Mouse (Mus musculus) thymus, adult 18-20 months (tissue): Measurements from ENCODE around the gene Amdhd2.

Source experiments
- DNase-seq, 2 experiments: peaks; one replicate each; pipeline ENCODE4 v3.0.0; 2022; ENCODE audit warnings: mixed read lengths in 2 of 2

The Amdhd2 gene

DNA sequence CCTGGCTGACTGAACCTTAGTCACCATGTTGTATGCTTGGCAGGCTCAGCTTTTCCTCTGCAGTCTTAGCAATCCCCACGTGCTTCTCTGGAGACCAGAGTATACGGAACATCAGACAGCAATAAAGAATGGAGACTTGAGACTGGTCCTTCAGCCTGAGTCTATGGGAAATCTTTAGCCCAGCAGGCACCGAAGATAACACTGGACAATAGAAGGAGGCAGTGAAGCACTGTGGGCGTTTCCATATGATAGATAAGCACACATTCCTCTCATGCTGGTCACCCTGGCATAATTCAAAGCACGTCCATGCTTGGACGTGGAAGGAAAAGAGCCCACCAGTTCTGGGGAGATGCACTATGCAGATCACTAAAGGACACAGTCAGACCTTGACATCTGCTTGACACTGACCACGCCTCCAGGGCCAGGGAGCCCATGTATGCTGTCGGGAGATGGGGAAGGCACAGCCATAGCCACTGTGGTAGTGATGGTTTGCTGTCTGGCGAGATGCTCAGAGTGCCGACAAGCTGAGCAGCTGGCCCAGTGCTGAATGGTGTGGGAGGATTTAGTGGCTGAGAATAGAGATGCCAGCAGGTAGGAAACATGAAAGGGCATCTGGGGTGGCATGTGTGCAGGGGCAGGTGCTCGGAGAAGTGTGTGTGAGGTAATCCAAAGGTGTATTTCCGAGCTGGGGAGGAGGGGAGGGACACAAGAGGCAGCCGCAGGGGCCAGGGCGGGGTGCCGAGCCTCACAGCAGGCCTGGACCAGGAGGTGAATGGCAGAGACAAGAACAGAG is 33.7 kb upstream of the Amdhd2 start:
- DNase-seq: no peak

DNA sequence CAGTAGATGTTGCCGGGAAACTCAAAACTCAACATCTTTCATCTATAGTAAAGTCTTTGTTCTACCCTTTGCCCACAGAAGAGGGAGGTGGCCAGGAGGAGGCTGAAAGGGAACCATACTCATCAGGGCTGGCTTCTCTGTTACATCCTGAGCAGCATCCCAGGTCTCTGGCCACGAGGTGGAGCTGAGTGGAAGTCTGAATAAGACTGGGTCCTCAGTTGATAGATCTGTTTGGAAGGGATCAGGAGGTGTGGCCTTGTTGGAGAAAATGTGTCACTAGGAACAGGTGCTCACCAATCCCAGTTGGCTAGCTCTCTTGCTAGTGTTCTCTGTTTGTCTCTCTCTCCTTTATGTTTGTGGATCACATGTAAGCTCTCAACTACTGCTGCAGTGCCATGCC is 31.8 kb upstream of the Amdhd2 start:
- no peak for DNase-seq

DNA sequence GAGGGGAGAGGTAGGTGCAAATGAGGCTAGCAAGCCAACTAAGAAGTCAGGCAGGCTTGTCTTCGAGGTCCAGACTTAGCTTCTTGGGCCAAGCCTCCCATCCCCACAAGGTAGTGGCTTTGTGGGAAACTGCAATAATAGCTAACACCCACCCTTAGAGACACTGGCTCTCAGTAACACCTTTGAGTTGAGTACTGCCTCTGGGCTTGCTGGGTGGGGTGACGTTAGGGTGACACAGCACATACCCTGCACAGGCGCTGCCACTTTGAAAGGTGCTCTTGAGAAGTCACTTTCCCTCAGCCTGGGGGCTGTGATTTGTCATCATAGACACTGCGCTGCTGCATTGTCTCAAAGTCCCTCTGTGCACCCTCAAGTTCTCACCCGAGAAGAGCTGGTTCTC is 30.2 kb upstream of the Amdhd2 start:
- DNase-seq: no peak

DNA sequence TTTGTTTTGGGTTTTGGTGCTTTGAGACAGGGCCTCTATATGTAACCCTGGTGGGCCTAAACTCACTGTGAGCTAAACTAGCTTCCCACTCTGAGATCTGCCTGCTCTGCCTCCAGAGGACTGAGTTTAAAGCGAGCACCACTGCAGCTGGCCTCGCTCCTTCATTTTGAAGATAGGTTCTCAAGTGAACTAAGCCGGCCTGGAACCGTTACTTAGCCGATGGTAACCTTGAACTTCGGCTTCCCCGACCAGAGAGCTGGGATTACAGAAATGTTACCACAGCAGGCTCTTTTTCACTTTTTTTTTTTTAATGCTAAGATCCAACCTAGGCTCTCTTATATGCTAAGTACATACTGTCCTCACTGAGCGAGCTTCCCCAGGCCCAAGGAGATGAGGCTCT is 29.7 kb upstream of the Amdhd2 start:
- DNase-seq: no peak

DNA sequence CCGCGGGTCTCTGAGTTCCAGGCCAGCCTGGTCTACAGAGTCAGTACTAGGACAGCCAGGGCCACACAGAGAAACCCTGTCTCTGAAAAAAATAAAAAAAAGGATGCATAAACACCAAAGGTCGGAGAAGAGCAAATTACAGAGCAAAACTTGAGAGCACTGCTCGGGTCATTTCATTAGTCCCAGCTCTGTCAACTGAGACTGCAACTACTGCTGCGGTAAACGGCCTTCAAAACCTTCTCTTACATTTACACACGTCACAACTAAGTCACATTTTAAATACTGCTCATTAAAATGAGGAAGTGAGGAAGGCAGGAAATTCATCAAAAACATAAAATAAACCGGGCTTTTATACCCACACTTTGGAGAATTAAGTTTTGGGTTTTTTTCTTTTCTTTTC is 29.3 kb upstream of the Amdhd2 start:
- no peak for DNase-seq

DNA sequence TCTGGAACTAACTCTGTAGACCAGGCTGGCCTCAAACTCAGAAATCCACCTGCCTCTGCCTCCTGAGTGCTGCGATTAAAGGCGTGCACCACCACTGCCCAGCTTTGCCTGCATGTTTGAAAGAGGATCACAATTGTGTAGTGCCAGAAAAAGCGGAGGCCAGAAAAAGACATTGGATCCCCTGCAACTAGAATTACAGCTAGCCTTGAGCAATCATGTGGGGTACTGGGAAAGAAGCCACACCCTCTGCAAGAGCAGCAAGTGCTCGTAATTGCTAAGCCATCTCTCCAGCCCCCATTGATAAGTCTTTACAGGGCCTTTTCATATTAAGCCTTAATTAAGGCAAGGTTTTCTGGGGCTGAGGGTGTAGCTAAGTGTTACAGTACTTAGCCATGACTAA is 27.9 kb upstream of the Amdhd2 start:
- no peak for DNase-seq

DNA sequence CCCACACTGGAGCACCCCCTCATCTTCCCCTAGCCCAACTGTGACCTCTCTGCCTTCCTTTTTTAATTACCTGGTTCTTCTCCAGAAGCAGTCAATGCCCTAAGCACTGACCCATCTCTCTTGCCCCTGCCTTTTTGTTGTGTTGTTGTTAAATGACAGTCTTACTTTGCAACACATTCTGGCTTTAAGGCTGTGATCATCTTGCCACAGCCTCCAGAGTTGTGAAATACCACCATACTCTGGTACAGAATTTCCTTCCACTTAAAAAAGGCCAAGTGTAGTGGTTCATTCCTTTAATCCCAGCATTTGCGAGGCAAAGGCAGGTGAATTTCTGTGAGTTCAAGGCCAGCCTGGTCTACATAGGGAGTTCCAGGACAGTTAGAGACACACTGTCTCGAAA is 27.4 kb upstream of the Amdhd2 start:
- no peak for DNase-seq

DNA sequence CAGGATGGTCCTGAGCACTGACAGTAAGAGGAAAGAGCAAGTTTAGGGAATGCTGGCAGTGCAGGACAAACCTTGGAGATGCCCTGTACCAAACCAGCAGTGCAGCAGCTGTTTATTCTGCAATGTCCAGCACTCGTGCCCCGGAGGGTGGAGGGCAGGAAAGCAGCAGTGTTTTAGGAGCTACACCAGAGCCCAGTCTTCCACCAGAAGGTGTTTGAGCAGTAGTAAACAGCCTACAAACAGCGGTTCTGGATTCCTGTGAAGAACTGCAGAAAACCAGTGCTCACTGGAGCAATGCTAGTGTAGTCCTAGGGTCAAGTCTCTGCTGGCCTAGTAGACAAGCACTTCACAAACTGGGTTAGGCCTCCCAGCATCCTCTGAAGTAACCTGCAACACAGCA is 10.7 kb upstream of the Amdhd2 start:
- no peak for DNase-seq

DNA sequence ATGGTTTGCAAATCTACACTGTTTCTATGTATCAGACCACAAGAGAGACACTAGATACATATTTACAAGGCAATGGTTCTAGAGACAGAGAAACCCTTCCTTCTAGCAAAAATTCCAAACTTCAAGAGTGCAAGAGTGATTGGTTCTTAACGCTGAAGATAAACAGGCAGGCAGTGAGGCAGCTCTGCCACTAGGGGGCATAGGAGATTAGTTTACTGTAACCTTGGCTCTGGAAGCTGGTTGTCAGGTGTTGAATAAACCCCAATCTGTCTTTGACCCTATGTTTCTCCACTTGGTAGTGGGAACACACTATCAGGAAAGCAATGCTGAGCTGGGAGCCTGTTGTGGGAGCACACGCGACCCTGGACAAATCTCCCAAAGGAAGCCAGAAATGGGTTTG is 9.9 kb upstream of the Amdhd2 start:
- peak; percentile 29 to 34 for DNase-seq

DNA sequence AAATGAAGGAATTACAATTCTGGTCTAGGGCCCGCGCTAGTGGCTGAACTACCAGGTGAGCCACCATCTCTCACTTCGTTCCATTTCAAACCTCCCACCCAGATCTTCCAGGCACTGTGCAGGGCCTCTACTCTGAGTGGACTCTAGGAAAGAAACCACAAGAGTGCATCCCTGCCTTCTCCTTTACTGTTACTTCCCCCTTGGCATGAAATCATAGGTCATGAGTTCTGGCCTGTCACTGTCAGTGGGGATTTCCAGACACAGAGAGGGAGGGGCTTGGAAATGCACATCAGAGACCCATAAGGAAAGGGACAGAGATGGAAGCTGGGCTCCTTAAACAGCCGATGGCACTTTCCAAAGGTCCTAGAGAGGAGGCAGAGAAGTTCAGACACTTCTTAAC is 8.2 kb upstream of the Amdhd2 start:
- DNase-seq: no peak

DNA sequence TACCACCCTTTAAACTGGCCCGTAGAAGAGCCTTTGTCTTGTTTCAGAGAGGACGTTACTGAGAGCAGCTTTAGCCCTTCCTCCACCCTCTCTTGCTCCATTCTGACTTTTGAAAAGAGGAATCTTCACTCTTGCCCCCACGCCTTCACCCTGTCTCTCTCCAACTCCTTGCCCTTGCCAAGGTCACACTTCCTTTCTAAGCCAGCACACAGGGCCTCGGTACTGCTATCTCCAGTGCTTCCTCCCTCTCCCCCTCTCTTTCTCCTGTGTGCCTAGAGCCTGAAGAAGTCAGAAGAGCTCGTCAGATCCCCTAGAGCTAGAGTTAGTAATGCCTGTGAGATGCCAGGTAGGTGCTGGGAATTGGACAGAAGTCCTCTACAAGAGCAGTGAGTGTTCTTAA is 7.2 kb upstream of the Amdhd2 start:
- no peak for DNase-seq

DNA sequence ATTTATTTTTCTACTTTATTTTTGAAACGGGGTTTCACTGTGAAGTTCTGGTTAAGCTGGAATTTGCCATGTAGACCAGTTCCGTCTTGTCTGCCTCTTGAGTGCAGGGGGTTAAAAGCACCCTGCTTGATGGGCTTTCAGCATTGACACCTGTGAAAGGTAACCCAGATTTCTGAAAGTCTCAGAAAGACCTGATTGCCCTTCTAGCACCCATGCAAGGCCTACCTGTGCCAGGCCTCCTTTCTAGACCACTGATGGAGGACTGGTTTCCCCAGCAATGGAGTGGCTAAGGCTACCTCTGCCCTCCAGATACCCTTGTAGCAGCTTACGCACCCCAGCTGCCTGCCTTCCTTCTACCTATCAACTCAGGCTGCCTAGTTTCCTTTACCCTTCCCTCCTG is 6.6 kb upstream of the Amdhd2 start:
- no peak for DNase-seq

DNA sequence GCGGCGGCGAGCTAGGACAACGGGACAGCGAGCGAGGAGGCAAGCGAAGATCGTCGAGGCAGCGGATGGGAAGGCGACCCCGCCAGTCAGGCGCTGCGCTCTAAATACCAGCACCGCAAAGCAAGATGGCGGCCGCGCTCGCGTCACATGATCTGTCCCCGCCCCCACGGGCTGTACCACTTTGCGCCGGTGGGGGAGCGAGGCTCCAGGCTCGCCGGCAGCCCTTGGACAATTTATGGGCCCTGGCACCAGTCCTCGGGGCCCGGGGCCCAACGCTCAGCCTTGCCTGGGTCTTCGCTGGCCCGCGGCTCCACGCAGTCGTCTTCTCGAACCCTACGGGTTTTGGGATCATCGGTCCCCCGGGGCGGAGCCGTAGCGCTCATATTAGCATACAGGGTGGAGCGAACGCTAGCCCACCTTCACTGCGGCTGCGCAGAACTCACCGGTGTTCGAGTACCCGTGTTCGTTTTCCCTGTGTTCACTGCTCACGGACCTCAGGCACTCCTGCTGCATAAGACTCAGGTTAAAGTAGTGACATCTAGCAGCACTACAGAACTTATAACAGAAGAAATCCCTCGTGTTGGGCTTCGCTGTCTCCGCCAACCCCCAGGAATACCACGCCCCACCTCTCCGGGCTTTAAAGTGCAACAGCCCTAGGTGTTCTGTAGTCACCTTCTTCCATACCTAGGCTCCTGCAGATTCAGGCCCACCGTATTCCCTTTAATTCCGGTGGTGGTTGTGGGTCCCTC is 5.9 kb upstream of the Amdhd2 start, which contains the start of gene Atp6v0c:
Gene Atp6v0c (minus strand): TSS at position 386 of the 749 bp plus-strand sequence.
- DNase-seq: peak; percentile 88 to 93

DNA sequence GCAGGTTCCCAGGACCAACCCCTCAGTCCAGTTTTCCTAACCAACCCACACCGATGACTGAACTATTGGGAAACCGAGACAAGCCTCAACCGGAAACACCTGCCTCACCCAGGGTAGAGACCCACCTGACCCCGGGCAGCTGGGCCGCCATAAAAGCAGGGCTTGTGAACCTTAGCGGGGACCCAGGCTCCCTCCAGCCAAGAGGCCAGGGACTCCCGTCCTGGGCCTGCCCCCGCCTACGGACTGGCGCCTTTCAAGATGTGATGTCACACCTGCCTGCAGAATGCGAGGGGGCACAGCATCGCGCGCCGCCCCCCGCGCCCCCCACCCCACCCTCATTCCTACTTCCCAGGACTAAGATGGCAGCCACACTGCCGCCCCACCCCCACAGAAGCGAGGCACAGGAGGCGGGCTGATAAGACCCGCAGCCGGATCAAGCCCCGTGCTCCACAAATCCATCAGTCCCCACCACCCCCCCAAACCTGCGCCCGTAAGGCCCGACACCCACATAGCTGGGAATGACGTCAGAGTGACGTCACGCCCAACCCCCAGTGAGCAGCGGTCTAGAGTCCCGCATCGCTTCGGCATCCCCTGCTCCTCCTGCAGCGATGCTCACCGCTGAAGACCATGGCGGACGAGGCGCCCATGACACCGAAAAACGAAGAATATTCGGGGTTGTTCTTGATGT is 5.2 kb upstream of the Amdhd2 start:
- DNase-seq: peak; percentile 55 to 74

DNA sequence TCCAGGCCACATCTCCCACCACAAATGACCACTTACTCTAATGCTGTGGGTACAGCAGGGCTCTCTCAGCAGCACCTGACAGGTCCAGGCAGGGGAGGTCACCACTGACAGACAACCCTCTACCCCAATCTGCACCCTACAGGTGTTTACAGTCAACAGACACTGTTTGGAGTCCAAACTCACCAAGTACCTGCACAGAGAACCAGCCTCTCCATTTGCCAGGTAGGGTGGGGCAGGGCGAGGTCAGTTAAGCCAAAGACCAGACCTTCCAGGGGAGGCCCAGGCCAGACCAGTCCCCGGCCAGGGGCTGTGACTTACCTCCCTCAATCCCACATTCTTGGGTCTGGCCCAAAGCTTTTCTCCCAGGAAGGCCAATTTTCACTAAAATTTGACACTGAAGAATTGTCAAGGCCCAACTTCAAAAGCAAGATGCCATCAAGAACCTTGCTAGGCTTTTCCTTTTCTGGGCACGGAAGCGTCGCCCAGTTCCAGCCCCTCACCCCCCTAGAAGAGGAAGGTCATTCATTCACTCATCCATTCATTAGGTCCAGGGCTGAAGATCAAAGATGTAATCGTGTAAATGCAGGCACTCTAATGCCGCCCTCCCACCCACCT is 4.4 kb upstream of the Amdhd2 start:
- DNase-seq: no peak

DNA sequence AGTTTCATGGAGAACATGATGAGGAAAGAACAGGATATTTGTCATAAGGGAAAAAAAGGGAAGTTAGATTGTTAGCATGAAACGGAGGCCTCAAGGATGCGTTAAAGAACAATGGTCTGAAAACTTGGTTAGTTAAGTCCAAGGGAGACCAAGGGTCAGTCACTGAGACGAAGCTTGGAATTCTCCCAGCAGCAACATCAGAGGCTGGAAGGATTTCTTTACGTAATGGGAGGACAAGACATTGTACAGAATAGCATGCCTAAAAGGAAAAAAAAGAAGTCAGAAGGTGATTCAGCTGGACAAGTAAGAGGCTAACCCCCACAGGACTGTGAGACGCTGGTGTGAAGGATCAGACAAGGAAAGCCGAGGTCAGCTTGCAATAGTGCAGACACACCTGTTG is 3.6 kb upstream of the Amdhd2 start:
- no peak for DNase-seq

DNA sequence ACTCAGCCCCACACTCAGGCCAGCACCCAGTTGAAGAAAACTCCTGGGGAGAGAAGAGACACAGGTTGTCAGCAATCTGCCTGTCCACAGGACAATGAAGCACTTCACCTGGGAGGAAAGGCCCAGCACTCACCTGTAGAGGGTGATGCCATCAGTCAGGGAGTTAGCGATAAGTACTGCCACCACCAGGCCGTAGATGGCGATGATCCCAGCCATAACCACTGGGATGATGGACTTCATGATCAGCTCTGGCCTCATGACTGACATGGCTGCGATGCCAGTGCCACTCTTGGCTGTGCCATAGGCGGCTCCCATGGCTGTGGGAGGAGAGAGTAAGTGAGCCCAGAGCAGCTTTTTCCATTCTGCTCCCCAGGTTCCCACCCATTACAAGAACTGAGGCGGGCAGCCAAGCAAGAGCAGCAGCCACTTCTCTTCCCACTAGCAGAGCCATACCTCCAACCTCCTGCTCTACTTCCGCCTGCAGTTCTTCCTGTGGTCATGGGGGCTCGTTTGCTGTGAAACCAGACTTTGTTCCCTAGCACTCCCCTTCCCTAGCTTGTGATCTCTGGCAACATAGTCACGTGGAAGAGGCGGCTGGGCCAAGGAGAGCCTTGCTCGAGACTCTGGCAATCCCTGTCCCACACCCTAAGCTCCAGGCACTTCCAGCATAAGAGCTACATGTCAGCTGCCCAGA is 1.1 kb upstream of the Amdhd2 start:
- no peak for DNase-seq

DNA sequence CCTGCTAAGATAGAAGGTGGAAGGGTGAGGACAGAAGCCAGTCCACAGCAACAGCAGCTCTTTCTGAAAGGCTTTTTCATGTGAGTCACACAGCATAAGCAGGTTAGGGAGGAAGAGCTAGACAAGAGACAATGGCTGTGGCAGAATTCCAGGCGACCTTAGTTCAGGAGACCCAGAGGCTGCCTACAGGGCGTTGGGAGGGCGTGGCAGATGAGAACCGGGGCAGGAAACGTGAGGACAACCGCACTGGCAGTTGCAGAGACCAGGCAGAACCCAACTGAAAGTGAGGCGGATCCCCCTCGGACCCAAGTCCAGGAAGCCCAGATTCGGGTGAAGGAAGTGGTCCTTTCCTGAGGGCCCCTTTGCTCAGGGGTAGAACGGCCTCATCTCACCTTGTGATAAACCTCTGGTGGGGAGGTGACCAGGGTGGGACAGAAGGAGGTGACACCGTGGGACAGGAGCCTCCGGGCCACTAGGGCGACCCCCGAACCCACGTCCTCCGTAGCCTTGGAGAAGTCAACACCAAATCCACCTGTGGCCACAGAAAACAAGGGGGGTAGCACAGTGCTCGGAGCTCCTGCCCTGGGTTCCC is 886 bp downstream of the Amdhd2 start:
- DNase-seq: peak in 1 of 2 experiments; percentile 27

DNA sequence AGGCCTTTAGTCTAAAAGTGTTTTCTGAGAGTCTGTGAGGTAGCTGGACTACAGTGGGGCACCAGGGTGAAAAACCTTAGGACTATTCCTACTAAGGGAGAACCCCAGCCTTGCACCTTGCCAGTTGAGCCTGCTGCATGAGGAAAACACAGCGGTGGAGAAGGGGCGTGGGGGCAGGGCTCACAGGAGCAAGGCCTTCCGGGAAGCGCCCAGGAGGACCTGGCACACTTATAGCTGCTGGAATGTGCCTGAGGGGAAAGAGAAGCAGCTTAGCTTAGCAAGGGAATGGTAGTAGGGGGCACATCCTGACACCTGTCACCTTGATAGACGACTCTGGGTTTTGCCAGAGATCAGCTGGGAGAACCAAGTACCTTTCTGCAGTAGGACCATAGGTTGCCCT is 2.1 kb downstream of the Amdhd2 start:
- no peak for DNase-seq

DNA sequence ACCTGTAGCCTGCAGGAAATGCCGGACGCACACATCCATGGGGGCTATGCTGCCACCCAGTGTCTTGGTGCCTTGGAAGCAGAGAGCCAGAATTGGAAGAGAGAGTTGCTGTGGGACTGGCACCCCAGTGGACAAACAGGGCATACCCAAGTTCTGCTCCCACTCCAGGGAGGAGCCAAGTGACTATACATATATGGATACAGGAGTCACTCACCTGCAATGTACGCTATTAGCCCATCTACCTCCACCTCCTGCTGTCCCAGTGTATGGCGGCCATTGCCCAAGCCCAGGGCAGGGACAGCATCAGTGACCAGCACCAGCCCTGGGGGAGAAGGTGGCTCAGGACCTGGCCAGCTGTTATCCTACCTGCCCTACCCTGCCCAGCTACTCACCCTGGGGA is 6.0 kb downstream of the Amdhd2 start:
- no peak for DNase-seq

DNA sequence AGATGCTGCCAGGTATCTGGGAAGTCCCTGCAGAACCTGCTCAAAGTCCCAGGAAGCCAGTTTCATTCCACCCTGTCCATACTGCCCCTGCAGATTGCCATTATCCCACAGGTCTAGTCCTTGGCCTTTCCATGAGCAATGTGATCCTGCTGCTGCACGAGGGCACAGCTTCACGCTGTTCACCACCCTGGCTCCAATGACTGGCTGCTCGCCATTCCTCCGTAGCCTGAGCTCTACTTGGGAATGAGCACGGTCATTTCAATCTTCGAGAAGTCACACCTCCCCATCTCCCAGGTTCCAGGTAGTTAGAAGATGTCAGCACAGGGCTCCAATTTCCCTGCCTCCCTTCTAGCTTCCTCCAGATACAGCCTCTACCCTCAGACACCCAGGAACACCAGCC is 6.4 kb downstream of the Amdhd2 start:
- DNase-seq: no peak

DNA sequence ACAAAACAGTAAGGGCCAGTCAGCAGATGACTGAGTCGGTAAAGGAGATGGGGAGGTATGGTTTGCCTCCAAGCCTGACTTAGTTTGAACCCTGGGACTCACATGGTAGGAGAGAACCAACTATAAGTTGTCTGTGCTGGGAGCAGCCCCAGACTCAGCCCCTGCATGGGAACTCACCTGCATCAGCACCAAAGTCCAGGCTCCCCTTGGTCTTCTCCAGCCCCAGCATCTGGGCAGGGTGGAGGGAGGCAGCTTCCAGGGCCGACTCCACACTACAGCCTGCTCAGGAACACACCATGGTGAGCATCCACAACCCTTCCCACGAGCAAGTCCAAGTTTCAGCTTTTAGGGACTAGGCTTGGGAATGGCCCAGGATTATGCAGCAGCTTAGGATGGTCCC is 7.2 kb downstream of the Amdhd2 start:
- DNase-seq: no peak
